Mouse (Mus musculus): ENCODE measurements around the gene Sptb. TPM values are rescaled to one million over a fixed set of nuclear protein-coding genes. Genes with fewer than 3 reads are reported as not detected.
A peak's percentile ranks its signal among the peaks of the same experiment; 100 is the strongest.

Sptb gene
- polyA plus RNA-seq, 1 experiment from 2014 or later: 1.6 TPM

GRCm38 (mm10) chr12:76594556-76594955 lies 115.8 kb downstream of the Sptb start:
- H3K4me2 ChIP-seq (ENCODE audit: low read length): no peak overlapping the region
- 76% methylated on average over 3 of the region's 3 CpGs for WGBS
- peak overlapping the region; percentile 13; the same call in 1 of the 2 replicates for H3K27ac ChIP-seq (ENCODE audit: low read depth)
- peaks cover 13% of the 10 kb centered on the region for H3K4me1 ChIP-seq (replicated peaks; ENCODE audit: control insufficient read depth, insufficient read depth, low read length)
- H3K4me3 ChIP-seq (ENCODE audit: low read depth, low read length): no peak overlapping the region
- no peak overlapping the region for H3K9ac ChIP-seq (ENCODE audit: low read length)
- no peaks in the 10 kb centered on the region for H3K36me3 ChIP-seq (ENCODE audit: control insufficient read depth, insufficient read depth, low read length)
- H3K27me3 ChIP-seq (replicated peaks; ENCODE audit: control insufficient read depth, insufficient read depth, low read length): 0 out of 2 replicates have a peak, but pooled peaks cover 5% of the 10 kb centered on the region
- ATAC-seq (replicated peaks; ENCODE audit: low FRiP score, low TSS enrichment, low read depth): no peak
- DNase-seq (ENCODE audit: low spot score): no peak
- no peaks in the 10 kb centered on the region for H3K9me3 ChIP-seq (ENCODE audit: control insufficient read depth, low read length)

DNA sequence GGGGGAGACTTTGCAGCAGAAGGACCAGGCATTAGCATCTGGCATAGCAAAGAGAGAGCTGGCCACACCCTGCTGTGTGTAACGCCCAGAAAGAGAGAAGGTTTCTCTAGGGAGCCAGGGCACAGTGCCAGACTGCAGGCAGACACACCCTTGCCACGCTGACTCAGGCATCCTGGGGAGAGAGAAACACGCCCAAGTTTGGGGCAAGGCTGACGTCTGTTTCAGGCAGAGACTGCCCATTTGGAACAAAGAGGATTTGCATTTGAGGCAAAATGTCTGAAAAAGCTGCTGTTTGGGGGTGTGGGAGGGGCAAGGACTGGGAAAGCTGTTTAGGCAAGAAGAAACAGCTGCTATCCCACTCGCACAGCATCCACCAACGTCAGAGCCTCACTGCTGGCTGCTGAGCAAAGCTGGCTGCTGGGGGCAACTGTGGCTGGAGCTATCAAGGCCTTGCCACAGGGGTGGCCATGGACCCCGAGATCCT lies 116.5 kb downstream of the Sptb start:
- Histone ChIP-seq H3K4me3 (ENCODE audit: low read depth, low read length) (no peak overlapping the region), H3K4me2 (ENCODE audit: low read length) (no peak overlapping the region), H3K9me3 (ENCODE audit: control insufficient read depth, low read length) (no peaks in the 10 kb centered on the region), H3K27ac (ENCODE audit: low read depth) (peak overlapping the region; percentile 13; the same call in 1 of the 2 replicates), H3K9ac (ENCODE audit: low read length) (no peak overlapping the region), H3K27me3 (replicated peaks; ENCODE audit: control insufficient read depth, insufficient read depth, low read length) (0 out of 2 replicates have a peak, but pooled peaks cover 5% of the 10 kb centered on the region), H3K36me3 (ENCODE audit: control insufficient read depth, insufficient read depth, low read length) (no peaks in the 10 kb centered on the region), H3K4me1 (replicated peaks; ENCODE audit: control insufficient read depth, insufficient read depth, low read length) (peaks cover 13% of the 10 kb centered on the region)
- 10% methylated on average over 7 of the region's 7 CpGs for WGBS
- DNase-seq (ENCODE audit: low spot score) (peak; percentile 68), ATAC-seq (replicated peaks; ENCODE audit: low FRiP score, low TSS enrichment, low read depth) (no peak)

DNA sequence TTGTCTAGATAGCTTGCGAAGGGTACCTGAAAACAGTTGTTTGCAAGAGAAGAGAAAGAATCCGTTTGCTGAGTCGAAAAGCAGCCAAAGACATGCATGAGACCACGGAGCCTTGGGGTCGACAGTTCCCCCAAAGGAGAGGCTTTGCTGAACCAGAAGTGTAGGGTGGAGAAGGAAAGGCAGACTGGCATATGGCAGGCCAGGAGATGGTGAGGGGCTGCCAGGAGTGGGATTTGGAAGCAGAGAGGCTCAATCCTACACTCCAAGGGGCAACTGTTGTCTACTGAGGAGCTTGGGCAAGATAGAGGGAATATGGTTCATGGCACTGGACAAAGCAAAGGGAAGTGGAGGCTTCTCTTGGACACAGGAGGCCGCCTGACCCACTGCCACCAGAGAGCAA lies 117.1 kb downstream of the Sptb start:
- H3K9ac ChIP-seq (ENCODE audit: low read length): no peak overlapping the region
- H3K4me2 ChIP-seq (ENCODE audit: low read length): no peak overlapping the region

DNA sequence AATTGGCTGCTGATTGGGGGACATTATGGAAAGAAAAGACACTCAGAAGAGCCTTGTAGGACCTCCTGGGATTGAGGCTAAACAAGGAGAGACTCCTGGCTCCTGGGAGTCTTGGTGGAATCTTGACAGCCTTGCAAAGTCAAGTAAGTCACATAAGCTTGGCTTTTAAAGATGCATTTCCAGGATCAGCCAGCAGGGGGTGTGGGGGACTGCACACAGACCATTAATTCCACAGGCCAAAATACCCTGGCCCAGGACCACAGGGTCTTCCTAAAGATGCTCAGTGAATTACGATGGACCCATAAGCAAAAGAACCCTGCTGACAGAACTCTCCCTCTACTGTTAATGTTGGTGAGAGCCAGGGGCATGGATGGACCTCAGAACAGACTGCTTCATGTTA lies 118.1 kb downstream of the Sptb start:
- Histone ChIP-seq H3K27ac (ENCODE audit: low read depth) (no peak overlapping the region), H3K9ac (ENCODE audit: low read length) (no peak overlapping the region), H3K4me2 (ENCODE audit: low read length) (no peak overlapping the region), H3K9me3 (ENCODE audit: control insufficient read depth, low read length) (no peaks in the 10 kb centered on the region), H3K36me3 (ENCODE audit: control insufficient read depth, insufficient read depth, low read length) (no peaks in the 10 kb centered on the region), H3K4me3 (ENCODE audit: low read depth, low read length) (no peak overlapping the region), H3K4me1 (replicated peaks; ENCODE audit: control insufficient read depth, insufficient read depth, low read length) (peaks cover 13% of the 10 kb centered on the region), H3K27me3 (replicated peaks; ENCODE audit: control insufficient read depth, insufficient read depth, low read length) (0 out of 2 replicates have a peak, but pooled peaks cover 5% of the 10 kb centered on the region)
- WGBS: 52% methylated on average over 1 of the region's 1 CpGs
- ATAC-seq (replicated peaks; ENCODE audit: low FRiP score, low TSS enrichment, low read depth) (no peak), DNase-seq (ENCODE audit: low spot score) (peak; percentile 90)

More for the DNA sequence above, 117.1 kb downstream of the Sptb start:
- DNase-seq (ENCODE audit: low spot score) (no peak), ATAC-seq (replicated peaks; ENCODE audit: low FRiP score, low TSS enrichment, low read depth) (no peak)
- H3K4me3 ChIP-seq (ENCODE audit: low read depth, low read length): no peak overlapping the region
- H3K4me1 ChIP-seq (replicated peaks; ENCODE audit: control insufficient read depth, insufficient read depth, low read length): peaks cover 13% of the 10 kb centered on the region
- no peak overlapping the region for H3K27ac ChIP-seq (ENCODE audit: low read depth)
- 85% methylated on average over 6 of the region's 6 CpGs for WGBS
- H3K36me3 ChIP-seq (ENCODE audit: control insufficient read depth, insufficient read depth, low read length): no peaks in the 10 kb centered on the region
- no peaks in the 10 kb centered on the region for H3K9me3 ChIP-seq (ENCODE audit: control insufficient read depth, low read length)
- 0 out of 2 replicates have a peak, but pooled peaks cover 5% of the 10 kb centered on the region for H3K27me3 ChIP-seq (replicated peaks; ENCODE audit: control insufficient read depth, insufficient read depth, low read length)

GRCm38 (mm10) chr12:76591037-76591436 lies 119.3 kb downstream of the Sptb start:
- Histone ChIP-seq H3K36me3 (ENCODE audit: control insufficient read depth, insufficient read depth, low read length) (no peaks in the 10 kb centered on the region), H3K9me3 (ENCODE audit: control insufficient read depth, low read length) (no peaks in the 10 kb centered on the region), H3K4me2 (ENCODE audit: low read length) (no peak overlapping the region), H3K27ac (ENCODE audit: low read depth) (no peak overlapping the region), H3K27me3 (replicated peaks; ENCODE audit: control insufficient read depth, insufficient read depth, low read length) (0 out of 2 replicates have a peak, but pooled peaks cover 5% of the 10 kb centered on the region), H3K4me3 (ENCODE audit: low read depth, low read length) (no peak overlapping the region), H3K4me1 (replicated peaks; ENCODE audit: control insufficient read depth, insufficient read depth, low read length) (peaks cover 13% of the 10 kb centered on the region), H3K9ac (ENCODE audit: low read length) (no peak overlapping the region)
- 89% methylated on average over 3 of the region's 3 CpGs for WGBS
- ATAC-seq (replicated peaks; ENCODE audit: low FRiP score, low TSS enrichment, low read depth) (no peak), DNase-seq (ENCODE audit: low spot score) (no peak)

DNA sequence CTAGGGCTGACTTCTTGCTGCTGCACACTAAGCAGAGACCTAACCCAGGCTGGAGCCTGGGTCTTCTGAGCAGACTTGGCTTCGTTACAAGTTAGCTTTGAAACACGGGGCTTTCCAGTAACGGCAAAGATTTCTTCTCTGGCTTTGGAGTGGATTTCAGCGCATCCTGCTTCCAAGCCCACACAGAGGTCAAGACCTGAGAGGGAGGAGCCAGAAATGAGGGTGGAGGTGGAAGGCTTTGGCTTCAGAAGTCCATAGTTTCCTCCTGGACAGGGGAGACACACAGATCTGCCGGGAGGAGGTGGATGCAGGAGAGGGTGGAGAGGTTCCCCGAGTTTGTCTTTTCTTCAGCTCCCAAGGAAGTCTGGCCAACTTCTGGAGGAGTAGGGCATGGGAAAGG lies 120.8 kb downstream of the Sptb start:
- no peak overlapping the region for H3K9ac ChIP-seq (ENCODE audit: low read length)
- ATAC-seq (replicated peaks; ENCODE audit: low FRiP score, low TSS enrichment, low read depth) (no peak), DNase-seq (ENCODE audit: low spot score) (no peak)
- 40% methylated on average over 6 of the region's 6 CpGs for WGBS
- H3K9me3 ChIP-seq (ENCODE audit: control insufficient read depth, low read length): no peaks in the 10 kb centered on the region
- H3K4me1 ChIP-seq (replicated peaks; ENCODE audit: control insufficient read depth, insufficient read depth, low read length): peaks cover 13% of the 10 kb centered on the region
- no peaks in the 10 kb centered on the region for H3K36me3 ChIP-seq (ENCODE audit: control insufficient read depth, insufficient read depth, low read length)
- no peak overlapping the region for H3K4me3 ChIP-seq (ENCODE audit: low read depth, low read length)
- no peaks in the 10 kb centered on the region for H3K27me3 ChIP-seq (replicated peaks; ENCODE audit: control insufficient read depth, insufficient read depth, low read length)
- no peak overlapping the region for H3K4me2 ChIP-seq (ENCODE audit: low read length)
- H3K27ac ChIP-seq (ENCODE audit: low read depth): no peak overlapping the region

GRCm38 (mm10) chr12:76587357-76587756 lies 123.0 kb downstream of the Sptb start:
- H3K9me3 ChIP-seq (ENCODE audit: control insufficient read depth, low read length): no peaks in the 10 kb centered on the region
- no peak overlapping the region for H3K27ac ChIP-seq (ENCODE audit: low read depth)
- no peak for ATAC-seq (replicated peaks; ENCODE audit: low FRiP score, low TSS enrichment, low read depth)
- no peaks in the 10 kb centered on the region for H3K27me3 ChIP-seq (replicated peaks; ENCODE audit: control insufficient read depth, insufficient read depth, low read length)
- peaks cover 8% of the 10 kb centered on the region for H3K4me1 ChIP-seq (replicated peaks; ENCODE audit: control insufficient read depth, insufficient read depth, low read length)
- WGBS: 73% methylated on average over 11 of the region's 11 CpGs
- no peak overlapping the region for H3K9ac ChIP-seq (ENCODE audit: low read length)
- no peaks in the 10 kb centered on the region for H3K36me3 ChIP-seq (ENCODE audit: control insufficient read depth, insufficient read depth, low read length)
- no peak for DNase-seq (ENCODE audit: low spot score)
- H3K4me2 ChIP-seq (ENCODE audit: low read length): no peak overlapping the region
- no peak overlapping the region for H3K4me3 ChIP-seq (ENCODE audit: low read depth, low read length)

DNA sequence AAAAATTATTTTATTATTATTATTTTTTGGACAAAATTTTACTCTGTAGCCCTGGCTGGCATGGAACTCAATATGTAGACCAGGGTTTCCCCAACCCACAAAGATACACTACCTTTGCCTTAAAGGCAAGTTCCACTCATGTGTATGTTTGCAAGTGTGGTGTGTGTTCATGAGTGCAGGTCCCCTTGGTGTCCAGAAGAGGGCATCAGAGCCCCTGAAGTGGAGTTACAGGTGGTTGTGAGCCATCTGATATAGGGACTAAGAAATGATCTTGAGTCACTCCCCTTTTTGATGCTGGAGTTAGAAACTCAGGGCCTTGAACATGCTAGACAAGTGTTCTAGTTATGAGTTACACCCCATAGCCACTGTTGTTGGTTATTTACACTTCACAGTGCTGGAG lies 125.3 kb downstream of the Sptb start:
- no peaks in the 10 kb centered on the region for H3K9me3 ChIP-seq (ENCODE audit: control insufficient read depth, low read length)
- H3K9ac ChIP-seq (ENCODE audit: low read length): no peak overlapping the region
- no peak overlapping the region for H3K27ac ChIP-seq (ENCODE audit: low read depth)
- no peaks in the 10 kb centered on the region for H3K36me3 ChIP-seq (ENCODE audit: control insufficient read depth, insufficient read depth, low read length)
- no peak for ATAC-seq (replicated peaks; ENCODE audit: low FRiP score, low TSS enrichment, low read depth)
- DNase-seq (ENCODE audit: low spot score): no peak
- no peak overlapping the region for H3K4me3 ChIP-seq (ENCODE audit: low read depth, low read length)
- H3K4me2 ChIP-seq (ENCODE audit: low read length): no peak overlapping the region
- peaks cover 4% of the 10 kb centered on the region for H3K4me1 ChIP-seq (replicated peaks; ENCODE audit: control insufficient read depth, insufficient read depth, low read length)
- H3K27me3 ChIP-seq (replicated peaks; ENCODE audit: control insufficient read depth, insufficient read depth, low read length): no peaks in the 10 kb centered on the region

- no peak overlapping the region for H3K9ac ChIP-seq (ENCODE audit: low read length)
- no peak for ATAC-seq (replicated peaks; ENCODE audit: low FRiP score, low TSS enrichment, low read depth)
- peaks cover 3% of the 10 kb centered on the region; the same call in 1 of the 2 replicates for H3K4me1 ChIP-seq (replicated peaks; ENCODE audit: control insufficient read depth, insufficient read depth, low read length)
- H3K4me3 ChIP-seq (ENCODE audit: low read depth, low read length): no peak overlapping the region
- WGBS: 93% methylated on average over 7 of the region's 7 CpGs
- no peaks in the 10 kb centered on the region for H3K9me3 ChIP-seq (ENCODE audit: control insufficient read depth, low read length)
- H3K27me3 ChIP-seq (replicated peaks; ENCODE audit: control insufficient read depth, insufficient read depth, low read length): no peaks in the 10 kb centered on the region
- no peak overlapping the region for H3K4me2 ChIP-seq (ENCODE audit: low read length)
- no peak for DNase-seq (ENCODE audit: low spot score)
- H3K36me3 ChIP-seq (ENCODE audit: control insufficient read depth, insufficient read depth, low read length): peaks cover 8% of the 10 kb centered on the region; the same call in 1 of the 2 replicates
- no peak overlapping the region for H3K27ac ChIP-seq (ENCODE audit: low read depth)
These were observed 126.9 kb downstream of the Sptb start for GRCm38 (mm10) chr12:76583454-76583853.

Data from intestine, embryonic 14.5 days (tissue).